Mouse (Mus musculus) liver, adult (tissue): ENCODE data around the gene Elmo1.

Experiments used
- GATA4 ChIP-seq: IDR thresholded peaks from 2 replicates; pipeline ENCODE4 v1.6.1; 2014; ENCODE audit warnings: mild to moderate bottlenecking, low read length; ENCODE audit not compliant: insufficient replicate concordance

The Elmo1 gene

DNA sequence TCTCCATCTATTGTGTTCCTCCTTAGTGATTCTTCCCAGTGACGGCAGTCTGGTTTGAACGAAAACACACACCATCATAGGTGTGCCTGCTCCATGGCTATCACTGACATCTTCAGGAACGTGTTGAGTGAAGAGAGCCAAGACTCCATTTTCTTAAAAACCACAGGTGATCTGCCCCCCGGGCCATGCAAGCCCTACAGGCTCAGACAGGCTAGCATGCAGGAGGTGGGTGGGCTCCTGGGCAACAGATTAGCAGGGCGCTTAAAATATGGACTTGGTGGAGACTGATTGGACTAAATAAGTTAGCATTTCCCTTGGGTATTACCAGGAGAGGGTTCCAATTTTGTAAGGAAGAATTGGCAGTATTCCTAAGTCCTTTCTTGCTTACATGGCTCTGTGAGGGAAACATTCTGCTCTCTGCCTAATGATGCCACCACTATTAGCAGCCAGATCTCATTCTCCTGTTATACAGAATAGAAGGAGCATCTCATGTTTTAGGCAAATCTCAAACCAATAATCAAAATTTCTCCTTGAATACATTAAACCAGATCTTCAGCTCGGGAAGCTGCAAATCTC lies 101.7 kb downstream of the Elmo1 start:
- no peak for TF ChIP-seq GATA4

DNA sequence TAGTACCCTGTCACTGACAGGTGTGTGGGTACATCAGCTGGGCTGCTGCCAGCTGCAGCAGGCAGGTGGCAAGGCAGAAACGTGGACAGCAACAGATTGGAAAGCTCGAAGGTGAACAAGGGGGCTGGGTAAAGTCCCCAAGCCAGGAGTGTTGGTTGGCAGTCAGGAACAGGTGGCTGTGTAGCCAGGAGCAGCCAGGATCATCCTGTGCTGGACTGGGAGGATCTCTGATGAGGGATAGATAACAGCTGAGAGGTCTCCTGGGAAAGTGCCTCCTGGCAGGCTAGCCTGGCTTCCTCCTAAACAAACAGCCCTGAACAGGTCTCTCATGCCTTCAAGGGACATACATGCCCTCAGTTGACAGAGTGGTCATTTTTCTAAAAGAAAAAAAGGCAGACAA lies 110.2 kb downstream of the Elmo1 start:
- TF ChIP-seq GATA4, result no peak

DNA sequence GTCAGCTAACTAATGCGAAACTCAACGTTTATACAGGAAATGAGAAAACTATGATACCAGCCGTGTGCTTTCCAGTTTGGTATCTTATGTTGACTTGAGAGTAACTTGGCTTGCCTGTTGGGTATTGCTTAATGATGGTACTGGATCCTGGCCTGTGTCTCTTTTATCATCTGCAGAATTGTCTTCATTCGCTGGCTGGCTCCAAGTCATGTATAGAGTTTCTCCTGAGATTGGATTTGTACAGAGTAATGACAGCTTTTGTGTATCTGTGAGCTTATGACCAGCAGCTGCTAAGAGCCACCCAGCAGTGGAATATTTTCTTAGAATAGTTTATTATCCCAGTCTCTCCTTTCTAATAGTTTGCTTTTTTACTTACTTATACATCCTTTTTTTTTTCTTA lies 112.2 kb downstream of the Elmo1 start:
- TF ChIP-seq GATA4, result no peak

DNA sequence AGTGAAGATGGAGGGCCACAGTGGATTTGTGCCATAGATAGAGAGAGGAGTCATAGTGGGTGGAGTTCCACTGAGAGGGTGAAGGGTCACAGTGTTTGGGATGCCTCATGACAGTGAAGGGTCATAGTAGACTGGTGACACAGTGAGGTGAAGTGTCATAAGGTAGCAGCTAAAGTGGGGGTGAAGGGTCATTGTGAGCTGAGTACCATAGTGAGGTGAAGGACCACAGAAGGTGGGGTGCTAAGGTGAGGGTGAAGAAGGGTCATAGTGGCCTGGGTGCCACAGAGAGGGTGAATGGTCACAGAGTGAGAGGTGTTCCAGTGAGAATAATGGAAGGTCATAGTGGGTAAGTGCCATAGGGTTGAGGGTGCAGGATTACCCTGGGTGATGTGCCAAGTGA lies 113.8 kb downstream of the Elmo1 start:
- no peak for TF ChIP-seq GATA4

DNA sequence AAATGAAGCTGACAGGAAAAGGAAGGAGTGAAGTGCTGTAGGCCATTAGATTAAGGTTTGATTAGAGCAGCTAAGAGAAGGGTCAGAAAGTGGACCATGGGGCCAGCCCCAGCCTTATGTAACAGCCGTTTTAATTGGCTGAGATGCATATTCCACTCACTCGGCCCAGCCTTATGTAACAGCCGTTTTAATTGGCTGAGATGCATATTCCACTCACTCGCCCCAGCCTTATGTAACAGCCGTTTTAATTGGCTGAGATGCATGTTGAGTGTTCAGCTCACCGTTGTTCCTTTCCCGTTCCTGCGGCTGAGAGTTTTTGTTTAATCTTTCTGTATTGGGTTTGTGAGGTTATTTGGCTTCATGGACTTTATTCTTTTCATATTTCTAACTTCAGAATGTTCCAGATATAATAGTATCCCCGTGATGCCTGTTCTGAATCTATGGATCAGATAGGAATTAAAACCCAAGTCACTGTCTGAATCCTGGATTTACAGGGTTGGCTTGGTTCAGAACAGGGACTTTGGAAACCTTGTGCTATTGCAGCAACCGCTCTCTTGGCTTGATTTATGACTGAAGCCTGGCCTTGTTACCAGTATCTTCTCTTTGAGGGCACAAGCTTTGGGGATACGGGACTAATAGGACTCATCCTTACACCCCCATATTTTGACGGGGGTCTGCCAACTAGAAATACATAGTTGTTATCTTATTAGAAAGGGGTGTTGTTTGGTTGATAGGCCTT lies 114.8 kb downstream of the Elmo1 start:
- TF ChIP-seq GATA4, result no peak

DNA sequence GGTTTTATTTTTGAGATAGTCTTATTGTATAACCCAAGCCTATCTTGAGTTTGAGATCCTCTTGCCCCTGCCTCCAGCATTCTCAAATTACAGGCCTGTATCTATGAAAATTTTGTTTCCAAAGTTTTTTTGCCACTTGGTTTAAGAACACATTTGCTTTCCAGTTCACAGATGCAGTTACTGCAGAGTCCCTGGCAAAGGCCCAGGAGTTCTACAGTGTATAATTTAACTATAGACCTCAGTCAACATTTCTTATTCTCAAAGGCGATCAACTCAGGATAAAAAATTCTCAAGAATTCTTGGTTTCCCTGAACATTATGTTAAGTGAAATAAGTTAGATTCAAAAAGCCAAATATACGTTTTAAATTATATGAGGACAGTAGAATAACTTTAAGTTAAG lies 115.3 kb downstream of the Elmo1 start:
- TF ChIP-seq GATA4, result no peak

DNA sequence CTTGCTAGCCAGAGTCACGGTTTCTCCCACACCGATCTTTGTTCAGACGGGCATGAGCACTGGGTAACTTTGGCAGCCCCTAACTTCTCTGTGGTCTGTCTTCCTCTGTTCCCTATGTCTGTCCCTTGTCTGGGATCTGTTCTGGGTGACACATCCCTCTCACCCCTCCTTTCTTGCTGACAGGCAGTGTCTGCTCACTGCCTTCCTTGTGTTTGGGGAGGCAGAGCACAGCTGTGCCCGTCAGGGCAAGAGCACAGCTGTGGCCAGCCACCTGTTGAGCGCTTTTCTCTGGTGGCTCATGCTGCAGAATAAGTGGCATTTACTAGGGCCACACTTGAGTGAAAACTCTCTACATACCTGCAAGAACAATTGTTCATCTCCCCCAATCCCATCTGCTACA lies 116.7 kb downstream of the Elmo1 start:
- no peak for TF ChIP-seq GATA4

DNA sequence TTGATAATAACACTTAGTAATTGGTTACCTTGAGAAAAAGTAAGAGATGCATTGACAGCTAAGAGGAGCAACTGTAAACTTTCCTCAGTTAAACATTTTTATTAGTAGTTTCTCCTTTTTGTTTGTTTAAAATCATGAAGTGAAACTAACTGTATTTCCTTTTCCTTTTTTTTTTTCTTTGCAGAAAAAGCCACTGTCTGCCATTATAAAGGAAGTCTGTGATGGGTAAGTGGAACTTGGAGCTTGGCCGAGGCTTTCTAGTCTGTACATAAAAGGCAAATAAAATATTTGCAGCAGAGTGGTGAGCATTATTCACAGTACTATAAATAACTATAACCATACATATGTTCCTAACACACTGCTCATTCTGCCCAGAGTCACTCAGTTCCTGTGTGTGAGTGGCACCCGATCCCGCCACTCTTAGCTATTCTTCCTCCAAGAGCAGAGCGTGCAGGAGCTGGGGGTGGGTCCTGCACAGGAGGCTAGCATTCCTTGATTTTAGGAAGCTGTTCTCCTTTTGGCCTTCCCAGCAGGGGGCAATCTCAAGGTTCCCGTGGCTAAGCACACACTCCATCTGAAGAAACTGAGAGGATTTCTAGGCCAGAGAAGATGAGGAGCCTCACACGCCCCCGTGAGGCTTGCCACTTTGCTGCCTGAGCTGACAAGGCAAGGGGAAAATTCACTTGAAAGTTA lies 117.7 kb downstream of the Elmo1 start:
- no peak for TF ChIP-seq GATA4

DNA sequence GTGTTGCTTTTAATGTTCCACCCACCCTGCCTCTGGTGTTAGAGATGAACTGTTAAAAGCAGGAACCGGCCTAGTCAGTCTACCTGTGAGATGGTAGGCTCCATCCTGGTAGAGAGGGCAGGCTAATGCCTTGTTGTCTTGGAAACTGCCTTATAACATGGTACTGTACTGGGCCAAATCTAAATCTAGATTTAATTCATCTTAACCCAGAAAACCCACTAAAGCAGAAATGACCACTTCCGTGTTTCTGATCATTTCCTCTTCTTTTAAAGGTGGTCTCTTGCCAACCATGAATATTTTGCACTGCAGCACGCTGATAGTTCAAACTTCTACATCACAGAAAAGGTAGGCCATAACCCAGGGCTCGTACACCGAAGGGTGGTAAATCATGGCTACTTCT lies 118.5 kb downstream of the Elmo1 start:
- no peak for TF ChIP-seq GATA4

DNA sequence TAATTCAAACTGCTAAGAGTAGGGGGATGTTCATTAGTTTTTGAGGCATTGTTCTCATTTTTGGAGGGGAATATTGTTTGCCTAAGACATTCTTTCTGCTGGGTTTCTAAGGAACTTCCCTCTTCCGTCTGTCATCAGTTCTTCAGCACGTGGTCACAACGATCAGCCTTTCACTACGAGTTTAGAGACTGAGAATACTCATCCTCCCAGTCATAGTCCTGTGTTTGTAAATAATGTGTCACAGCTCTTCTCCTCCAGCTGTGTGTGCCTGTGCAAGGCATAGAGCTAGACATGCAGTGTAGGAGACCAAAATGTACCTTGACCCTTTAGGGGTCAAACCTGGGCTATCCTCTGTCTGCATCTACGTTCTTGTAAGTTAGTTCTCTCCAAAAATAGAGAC lies 121.4 kb downstream of the Elmo1 start:
- no peak for TF ChIP-seq GATA4

DNA sequence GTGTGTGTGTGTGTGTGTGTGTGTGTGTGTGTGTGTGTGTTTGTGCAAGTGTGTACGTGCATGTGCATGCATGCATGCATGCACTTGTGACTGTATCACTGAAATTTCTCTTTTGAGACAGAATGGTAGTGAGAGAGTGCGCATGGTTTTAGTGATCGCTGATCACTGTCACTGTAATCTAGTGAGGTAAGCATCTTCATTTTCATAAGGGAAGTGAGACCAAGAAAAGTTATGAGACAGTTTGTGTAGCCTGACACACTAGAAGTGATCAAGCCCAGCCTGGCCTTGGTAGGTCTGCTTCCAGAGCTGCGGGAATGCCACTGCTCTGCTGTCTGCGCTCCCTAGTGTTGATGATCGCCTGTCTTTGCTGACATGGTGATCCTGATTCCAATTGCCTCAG lies 122.3 kb downstream of the Elmo1 start:
- no peak for TF ChIP-seq GATA4

DNA sequence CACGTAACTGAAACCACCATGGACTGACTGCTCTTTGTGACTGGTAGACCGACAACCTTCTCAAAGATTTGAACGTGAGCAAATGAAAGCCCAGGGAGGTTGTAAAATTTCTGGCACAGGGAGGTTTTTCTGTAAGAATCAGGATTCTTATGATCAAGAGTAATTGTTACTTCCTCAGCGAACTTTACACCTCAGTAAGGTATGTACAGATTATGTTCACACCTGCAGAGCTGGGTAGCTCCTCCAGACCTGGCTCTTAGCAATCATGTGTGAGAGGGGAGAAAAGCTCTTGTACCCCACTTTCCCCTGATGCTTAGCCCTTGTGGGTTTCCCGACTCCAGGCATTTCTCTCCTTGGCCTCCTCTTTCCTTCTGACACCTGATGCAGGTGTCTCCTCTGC lies 123.5 kb downstream of the Elmo1 start:
- no peak for TF ChIP-seq GATA4

DNA sequence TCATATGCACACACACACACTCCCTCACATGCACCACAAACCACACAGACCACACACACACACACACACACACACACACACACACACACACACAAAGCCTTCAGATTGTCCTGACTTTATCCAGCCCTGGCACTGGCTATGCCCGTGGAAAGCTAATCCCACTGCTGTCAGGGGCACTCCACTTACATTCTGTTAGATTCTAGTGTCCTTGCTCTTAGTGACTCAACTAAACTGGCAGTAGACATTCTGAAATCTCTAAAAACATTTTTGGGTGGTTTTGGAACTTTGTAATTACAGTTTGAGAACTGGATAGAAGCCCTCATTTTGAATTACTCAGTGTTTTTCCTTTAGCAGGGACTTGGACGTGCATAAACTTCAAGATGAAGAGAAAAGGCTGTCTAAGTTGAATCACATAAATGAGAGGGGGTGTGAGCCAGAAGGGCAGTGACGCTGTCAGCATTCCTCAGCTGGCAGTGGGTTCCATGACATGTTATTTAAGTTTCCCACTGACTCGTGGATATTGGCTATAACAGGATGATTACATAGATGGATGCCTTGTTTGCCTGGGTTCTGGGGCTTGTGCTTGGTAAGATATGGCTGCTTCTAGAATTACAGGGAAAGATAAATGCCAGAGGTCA lies 127.2 kb downstream of the Elmo1 start:
- no peak for TF ChIP-seq GATA4

DNA sequence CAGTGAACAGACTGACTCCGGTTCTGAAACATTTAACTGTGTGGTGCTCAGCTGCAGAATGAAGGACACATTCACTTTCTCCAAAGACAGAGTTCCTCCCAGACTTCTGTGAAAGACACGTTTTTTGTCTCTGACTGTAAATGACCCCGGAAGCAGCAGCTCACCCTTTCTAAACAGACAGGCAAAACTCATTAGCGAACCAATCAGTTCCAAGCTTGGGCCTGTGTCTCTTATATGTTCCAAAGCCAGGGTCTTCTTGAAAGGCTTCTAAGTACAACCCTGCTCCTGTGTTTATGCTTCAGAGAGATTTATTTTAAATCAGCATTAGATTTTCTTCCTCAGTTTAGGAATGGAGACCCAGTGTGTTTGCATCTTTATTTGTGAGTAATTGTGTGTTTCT lies 127.7 kb downstream of the Elmo1 start:
- TF ChIP-seq GATA4, result no peak

DNA sequence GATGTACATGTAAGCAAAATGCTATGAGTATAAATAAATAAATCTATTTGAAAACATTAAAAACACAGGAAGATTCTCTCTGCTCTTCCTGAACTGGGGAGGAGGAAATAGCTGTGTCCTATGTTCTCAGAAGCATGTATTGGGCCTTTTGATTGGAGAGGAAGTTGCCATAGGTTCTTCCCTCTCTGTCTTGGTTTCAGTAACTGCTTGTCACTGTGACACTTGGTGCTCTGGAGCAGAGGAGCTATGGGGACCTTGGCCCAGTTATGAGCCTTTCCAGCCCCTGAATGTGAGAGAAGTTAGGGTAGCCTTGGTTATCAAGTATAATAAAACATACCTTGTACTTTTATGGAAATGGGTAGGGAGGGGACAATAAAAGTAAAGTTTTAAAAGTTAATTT lies 130.0 kb downstream of the Elmo1 start:
- TF ChIP-seq GATA4, result no peak

DNA sequence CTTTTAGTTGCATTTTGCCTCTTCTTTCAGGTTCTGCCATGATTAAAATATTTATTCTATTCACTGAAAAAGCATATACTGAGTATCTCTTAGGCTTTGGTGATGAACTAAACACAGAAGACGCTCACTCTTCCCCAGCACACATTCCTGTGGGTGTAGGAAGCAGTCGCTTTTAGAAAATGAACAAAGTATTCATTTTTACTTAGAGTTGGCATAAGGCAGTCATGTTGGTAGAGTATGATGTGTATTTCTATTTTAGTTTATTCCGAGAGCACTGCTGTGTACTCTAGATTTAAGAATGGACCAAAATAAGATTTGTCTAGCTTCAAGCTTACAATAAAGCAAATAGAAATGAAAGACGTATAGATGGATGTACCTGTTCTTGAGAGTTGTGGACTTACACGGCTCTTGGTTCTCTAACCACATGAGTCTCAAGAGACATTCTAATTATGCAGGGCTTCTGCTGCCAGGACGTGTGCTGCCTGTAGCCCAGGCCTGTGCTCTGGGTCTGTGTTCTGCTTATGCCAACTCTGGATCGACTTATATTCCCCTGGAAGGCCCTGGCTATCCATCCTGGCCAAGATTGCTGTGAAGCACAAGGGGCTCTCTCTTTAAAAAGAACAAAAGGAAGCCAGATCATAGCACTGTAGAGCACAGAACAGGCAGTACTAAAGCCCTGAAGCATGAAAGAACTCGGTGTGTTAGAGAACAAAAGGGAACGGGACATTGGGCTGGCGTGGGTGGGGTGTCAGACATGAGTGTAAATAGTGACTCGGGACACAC lies 137.7 kb downstream of the Elmo1 start:
- TF ChIP-seq GATA4, result no peak
